Mouse (Mus musculus): ENCODE results near the gene Zc3h18. TPM values are rescaled to one million over a fixed set of nuclear protein-coding genes. Genes with fewer than 3 reads are reported as not detected.
A peak's percentile ranks its signal among the peaks of the same experiment; 100 is the strongest.

The Zc3h18 gene
- polyA plus RNA-seq, 1 experiment from 2014 or later, result 41.3 TPM

- H3K4me3 ChIP-seq (ENCODE audit: low read length), result no peak overlapping the region
- no peaks in the 10 kb centered on the region for H3K27me3 ChIP-seq (ENCODE audit: control insufficient read depth, insufficient read depth, low read depth, low read length)
- H3K4me1 ChIP-seq (replicated peaks; ENCODE audit: control insufficient read depth, insufficient read depth, low read length), result no peaks in the 10 kb centered on the region
- no peak for ATAC-seq (ENCODE audit: low read depth)
- H3K4me2 ChIP-seq (ENCODE audit: low read depth, low read length), result no peak overlapping the region
- H3K9ac ChIP-seq (ENCODE audit: low read length), result no peak overlapping the region
- WGBS, result 68% methylated on average over 7 of the region's 7 CpGs
- no peak overlapping the region for H3K27ac ChIP-seq (ENCODE audit: low read length)
- H3K9me3 ChIP-seq (ENCODE audit: control insufficient read depth, low read length), result no peaks in the 10 kb centered on the region
- no peaks in the 10 kb centered on the region for H3K36me3 ChIP-seq (ENCODE audit: control insufficient read depth, insufficient read depth, low read length)
Observed at GRCm38 (mm10) chr8:122451161-122451703, 74.8 kb downstream of the Zc3h18 start.

- Histone ChIP-seq H3K27me3 (ENCODE audit: control insufficient read depth, insufficient read depth, low read depth, low read length) (peaks cover under 1% of the 10 kb centered on the region; the same call in 1 of the 2 replicates), H3K27ac (ENCODE audit: low read length) (no peak overlapping the region), H3K9ac (ENCODE audit: low read length) (no peak overlapping the region), H3K9me3 (ENCODE audit: control insufficient read depth, low read length) (no peaks in the 10 kb centered on the region), H3K4me3 (ENCODE audit: low read length) (no peak overlapping the region), H3K4me1 (replicated peaks; ENCODE audit: control insufficient read depth, insufficient read depth, low read length) (no peaks in the 10 kb centered on the region), H3K4me2 (ENCODE audit: low read depth, low read length) (no peak overlapping the region), H3K36me3 (ENCODE audit: control insufficient read depth, insufficient read depth, low read length) (no peaks in the 10 kb centered on the region)
- 82% methylated on average over 10 of the region's 10 CpGs for WGBS
- ATAC-seq (ENCODE audit: low read depth), result no peak
Observed at GRCm38 (mm10) chr8:122452154-122452553, 75.7 kb downstream of the Zc3h18 start.

GRCm38 (mm10) chr8:122454409-122454808 lies 78.0 kb downstream of the Zc3h18 start:
- no peak overlapping the region for H3K27ac ChIP-seq (ENCODE audit: low read length)
- H3K27me3 ChIP-seq (ENCODE audit: control insufficient read depth, insufficient read depth, low read depth, low read length), result peaks cover 5% of the 10 kb centered on the region
- H3K9ac ChIP-seq (ENCODE audit: low read length), result no peak overlapping the region
- H3K4me2 ChIP-seq (ENCODE audit: low read depth, low read length), result no peak overlapping the region
- ATAC-seq (ENCODE audit: low read depth), result no peak
- no peak overlapping the region for H3K4me3 ChIP-seq (ENCODE audit: low read length)
- no peaks in the 10 kb centered on the region for H3K4me1 ChIP-seq (replicated peaks; ENCODE audit: control insufficient read depth, insufficient read depth, low read length)
- H3K36me3 ChIP-seq (ENCODE audit: control insufficient read depth, insufficient read depth, low read length), result no peaks in the 10 kb centered on the region
- no peaks in the 10 kb centered on the region for H3K9me3 ChIP-seq (ENCODE audit: control insufficient read depth, low read length)
- 73% methylated on average over 6 of the region's 6 CpGs for WGBS

- no peak overlapping the region for H3K4me2 ChIP-seq (ENCODE audit: low read depth, low read length)
- no peaks in the 10 kb centered on the region for H3K36me3 ChIP-seq (ENCODE audit: control insufficient read depth, insufficient read depth, low read length)
- H3K4me3 ChIP-seq (ENCODE audit: low read length), result no peak overlapping the region
- H3K9me3 ChIP-seq (ENCODE audit: control insufficient read depth, low read length), result no peaks in the 10 kb centered on the region
- H3K9ac ChIP-seq (ENCODE audit: low read length), result no peak overlapping the region
- peaks cover 7% of the 10 kb centered on the region for H3K4me1 ChIP-seq (replicated peaks; ENCODE audit: control insufficient read depth, insufficient read depth, low read length)
- 62% methylated on average over 11 of the region's 11 CpGs for WGBS
- no peak for ATAC-seq (ENCODE audit: low read depth)
- H3K27me3 ChIP-seq (ENCODE audit: control insufficient read depth, insufficient read depth, low read depth, low read length), result peaks cover 30% of the 10 kb centered on the region
- no peak overlapping the region for H3K27ac ChIP-seq (ENCODE audit: low read length)
Observed at GRCm38 (mm10) chr8:122457171-122457570, 80.8 kb downstream of the Zc3h18 start.

- no peak for ATAC-seq (ENCODE audit: low read depth)
- Histone ChIP-seq H3K27me3 (ENCODE audit: control insufficient read depth, insufficient read depth, low read depth, low read length) (peaks cover 30% of the 10 kb centered on the region), H3K9ac (ENCODE audit: low read length) (no peak overlapping the region), H3K4me3 (ENCODE audit: low read length) (no peak overlapping the region), H3K4me1 (replicated peaks; ENCODE audit: control insufficient read depth, insufficient read depth, low read length) (peaks cover 16% of the 10 kb centered on the region), H3K27ac (ENCODE audit: low read length) (no peak overlapping the region), H3K9me3 (ENCODE audit: control insufficient read depth, low read length) (no peaks in the 10 kb centered on the region), H3K4me2 (ENCODE audit: low read depth, low read length) (no peak overlapping the region), H3K36me3 (ENCODE audit: control insufficient read depth, insufficient read depth, low read length) (no peaks in the 10 kb centered on the region)
- 54% methylated on average over 6 of the region's 6 CpGs for WGBS
Observed at GRCm38 (mm10) chr8:122459218-122459900, 83.0 kb downstream of the Zc3h18 start.

DNA sequence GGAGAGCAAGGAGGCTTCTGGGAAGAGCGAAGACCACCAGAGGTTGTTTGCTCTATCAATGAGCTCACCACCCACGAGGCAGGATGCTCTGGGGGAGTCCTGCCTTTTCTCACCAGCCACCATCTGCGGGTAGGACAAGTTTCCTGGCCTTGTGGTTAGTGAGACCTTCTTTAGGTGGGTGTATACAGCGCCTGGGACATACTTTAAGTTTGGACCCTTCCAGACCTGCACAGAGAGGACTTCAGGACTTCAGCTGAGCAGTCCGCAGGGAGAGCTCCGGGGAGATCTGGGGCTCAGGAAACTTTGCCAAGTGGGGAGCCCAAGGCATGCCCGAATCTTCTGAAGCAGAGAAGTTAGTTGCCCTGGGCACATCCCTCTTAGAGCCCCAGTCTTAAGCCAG lies 83.6 kb downstream of the Zc3h18 start:
- no peak for ATAC-seq (ENCODE audit: low read depth)

DNA sequence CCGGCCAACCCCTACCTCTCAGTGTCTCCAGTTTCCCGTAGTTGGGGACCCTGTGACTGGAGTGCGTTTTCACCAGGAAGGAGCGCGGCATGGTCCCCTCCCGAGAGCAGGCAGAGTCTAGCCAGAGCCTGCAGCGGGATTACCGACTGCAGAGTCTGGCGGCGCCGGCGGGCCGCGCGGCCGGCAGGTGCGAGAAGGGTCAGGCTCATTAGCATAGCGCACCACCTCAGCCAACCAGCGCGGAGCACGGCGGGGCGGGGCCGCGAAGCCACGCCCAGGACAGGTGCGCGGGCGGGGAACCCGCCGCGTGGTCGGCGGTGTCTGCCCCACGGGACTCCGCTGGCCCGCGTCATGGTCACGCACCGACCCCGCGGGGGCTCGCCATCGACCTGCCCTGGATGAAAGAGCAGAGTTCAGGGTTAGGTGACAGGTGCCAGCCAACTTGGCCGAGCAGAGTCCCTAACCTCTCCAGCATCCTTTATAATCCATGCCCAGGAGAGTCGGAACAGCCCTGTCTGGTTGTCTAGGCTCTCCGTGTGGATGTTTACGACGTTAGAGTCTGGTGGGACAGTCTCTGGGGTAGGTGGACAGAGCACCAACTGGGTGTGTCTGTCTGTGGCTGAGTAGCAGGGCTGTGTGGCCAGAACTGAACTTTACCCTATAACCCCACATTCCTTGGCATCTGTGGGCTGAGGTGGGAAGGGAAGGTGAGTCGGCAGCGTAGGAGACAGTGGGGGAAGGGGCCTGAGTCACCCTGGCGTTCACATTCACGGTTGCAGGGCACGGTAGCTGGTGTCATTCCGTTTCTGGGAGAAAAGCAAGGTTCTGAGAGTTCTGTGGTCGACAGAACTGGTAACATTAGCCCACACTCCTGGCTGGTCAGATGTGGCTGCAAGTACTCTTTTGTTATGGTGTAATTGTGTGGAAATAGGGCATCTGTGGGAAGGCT lies 84.4 kb downstream of the Zc3h18 start, which contains the start of gene Snai3:
Snai3 (minus strand) TSS at position 210 of the 949 bp plus-strand sequence.
- WGBS, result 1% methylated on average over 53 of the region's 56 CpGs
- no peaks in the 10 kb centered on the region for H3K9me3 ChIP-seq (ENCODE audit: control insufficient read depth, low read length)
- H3K27ac ChIP-seq (ENCODE audit: low read length), result no peak within 1 kb of the TSS
- peak within 1 kb of the TSS; percentile 29 for H3K4me3 ChIP-seq (ENCODE audit: low read length)
- H3K9ac ChIP-seq (ENCODE audit: low read length), result peak within 1 kb of the TSS; percentile 8; the same call in 1 of the 2 replicates
- H3K36me3 ChIP-seq (ENCODE audit: control insufficient read depth, insufficient read depth, low read length), result peaks cover under 1% of the 10 kb centered on the region
- ATAC-seq (ENCODE audit: low read depth), result peak; percentile 88
- H3K4me1 ChIP-seq (replicated peaks; ENCODE audit: control insufficient read depth, insufficient read depth, low read length), result peaks cover 16% of the 10 kb centered on the region
- peaks cover 30% of the 10 kb centered on the region for H3K27me3 ChIP-seq (ENCODE audit: control insufficient read depth, insufficient read depth, low read depth, low read length)
- H3K4me2 ChIP-seq (ENCODE audit: low read depth, low read length), result peak within 1 kb of the TSS; percentile 47

More for the DNA sequence above, 83.6 kb downstream of the Zc3h18 start:
- Histone ChIP-seq H3K9ac (ENCODE audit: low read length) (peak overlapping the region; percentile 8; the same call in 1 of the 2 replicates), H3K27me3 (ENCODE audit: control insufficient read depth, insufficient read depth, low read depth, low read length) (peaks cover 30% of the 10 kb centered on the region), H3K36me3 (ENCODE audit: control insufficient read depth, insufficient read depth, low read length) (no peaks in the 10 kb centered on the region), H3K4me3 (ENCODE audit: low read length) (peak overlapping the region; percentile 29), H3K27ac (ENCODE audit: low read length) (no peak overlapping the region), H3K4me2 (ENCODE audit: low read depth, low read length) (peak overlapping the region; percentile 47), H3K9me3 (ENCODE audit: control insufficient read depth, low read length) (no peaks in the 10 kb centered on the region), H3K4me1 (replicated peaks; ENCODE audit: control insufficient read depth, insufficient read depth, low read length) (peaks cover 16% of the 10 kb centered on the region)
- 23% methylated on average over 7 of the region's 7 CpGs for WGBS

- H3K9ac ChIP-seq (ENCODE audit: low read length), result no peak overlapping the region
- ATAC-seq (ENCODE audit: low read depth), result no peak
- H3K36me3 ChIP-seq (ENCODE audit: control insufficient read depth, insufficient read depth, low read length), result peaks cover 3% of the 10 kb centered on the region
- H3K27ac ChIP-seq (ENCODE audit: low read length), result no peak overlapping the region
- peaks cover 30% of the 10 kb centered on the region for H3K27me3 ChIP-seq (ENCODE audit: control insufficient read depth, insufficient read depth, low read depth, low read length)
- no peak overlapping the region for H3K4me2 ChIP-seq (ENCODE audit: low read depth, low read length)
- peaks cover 16% of the 10 kb centered on the region for H3K4me1 ChIP-seq (replicated peaks; ENCODE audit: control insufficient read depth, insufficient read depth, low read length)
- WGBS, result 57% methylated on average over 11 of the region's 11 CpGs
- H3K4me3 ChIP-seq (ENCODE audit: low read length), result no peak overlapping the region
- H3K9me3 ChIP-seq (ENCODE audit: control insufficient read depth, low read length), result no peaks in the 10 kb centered on the region
Observed at GRCm38 (mm10) chr8:122461473-122462148, 85.2 kb downstream of the Zc3h18 start.
